Mouse (Mus musculus): ENCODE results near the gene Gxylt1. TPM values are rescaled to one million over a fixed set of nuclear protein-coding genes. Genes with fewer than 3 reads are reported as not detected.

Gene Gxylt1
- polyA plus RNA-seq, 1 experiment from 2014 or later: 14.5 TPM

DNA sequence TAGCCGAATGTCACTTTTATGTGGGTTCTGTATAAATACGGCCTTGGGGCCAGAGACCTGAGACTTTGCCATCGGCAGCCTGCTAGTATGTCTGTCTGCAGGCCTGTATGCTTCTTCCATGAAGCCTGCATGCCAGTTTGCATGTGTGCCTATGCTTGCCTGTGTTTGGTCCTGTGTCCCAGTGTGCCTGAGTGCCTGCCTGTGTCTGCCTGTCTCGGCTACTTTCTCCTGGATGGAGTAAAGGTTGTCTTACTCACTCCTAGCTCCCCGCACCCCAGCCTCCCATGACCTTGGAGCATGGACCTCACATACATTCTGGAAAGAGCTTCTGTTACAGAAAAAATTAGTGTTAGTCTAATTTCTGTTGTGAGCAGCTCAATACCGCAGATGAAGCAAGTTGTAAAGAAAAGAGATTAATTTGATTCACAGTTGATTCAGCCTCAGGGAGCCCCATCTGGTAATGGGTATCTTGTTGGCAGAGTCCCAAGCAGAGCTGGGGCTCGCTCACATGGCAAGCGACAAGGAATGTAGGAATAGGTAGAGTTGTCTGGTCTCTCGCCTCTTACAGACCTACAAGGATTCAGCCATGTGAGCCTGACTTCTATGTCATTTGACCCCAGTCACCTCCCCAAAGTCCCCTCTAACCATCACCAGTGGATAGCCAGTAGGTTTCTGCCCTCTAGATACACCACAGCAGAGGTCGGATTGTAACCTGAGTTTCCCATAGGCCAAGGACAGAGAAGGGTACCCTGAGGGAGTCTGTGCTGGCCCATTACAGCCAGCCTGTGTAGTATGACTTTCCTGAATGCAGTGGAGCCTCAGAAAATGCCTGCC is 47.8 kb downstream of the Gxylt1 start:
- Histone ChIP-seq H3K4me1 (replicated peaks; ENCODE audit: control insufficient read depth, insufficient read depth, low read length) (no peaks in the 10 kb centered on the region), H3K36me3 (ENCODE audit: control insufficient read depth, insufficient read depth, low read length) (no peaks in the 10 kb centered on the region), H3K27ac (ENCODE audit: low read depth) (no peak overlapping the region), H3K9me3 (ENCODE audit: control insufficient read depth, low read length) (no peaks in the 10 kb centered on the region), H3K27me3 (replicated peaks; ENCODE audit: control insufficient read depth, insufficient read depth, low read length) (no peaks in the 10 kb centered on the region), H3K4me2 (ENCODE audit: low read length) (no peak overlapping the region), H3K9ac (ENCODE audit: low read length) (no peak overlapping the region), H3K4me3 (ENCODE audit: low read depth, low read length) (no peak overlapping the region)
- ATAC-seq (replicated peaks; ENCODE audit: low FRiP score, low TSS enrichment, low read depth) (no peak), DNase-seq (ENCODE audit: low spot score) (no peak)
- 89% methylated on average over 10 of the region's 10 CpGs for WGBS

DNA sequence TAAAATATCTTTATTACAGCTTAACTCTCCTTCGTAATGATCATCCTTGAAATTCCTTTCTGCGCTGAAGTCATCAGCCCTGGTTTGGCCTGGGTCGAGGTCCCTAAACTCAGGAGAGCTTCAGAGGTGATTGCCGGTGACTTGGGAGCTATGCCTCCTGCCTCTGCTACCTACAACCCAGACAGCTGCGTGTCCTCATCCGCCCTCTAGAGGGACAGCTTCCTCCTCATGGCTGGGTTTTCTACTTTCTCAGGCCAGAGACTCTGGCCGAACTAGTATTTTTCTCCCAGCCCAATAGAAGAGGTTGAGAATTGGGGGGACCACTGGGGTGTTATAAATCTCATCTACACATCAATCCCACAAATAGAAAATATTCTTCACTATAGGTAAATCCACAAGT is 52.5 kb downstream of the Gxylt1 start:
- H3K9ac ChIP-seq (ENCODE audit: low read length): no peak overlapping the region
- no peaks in the 10 kb centered on the region for H3K36me3 ChIP-seq (ENCODE audit: control insufficient read depth, insufficient read depth, low read length)
- no peaks in the 10 kb centered on the region for H3K4me1 ChIP-seq (replicated peaks; ENCODE audit: control insufficient read depth, insufficient read depth, low read length)
- DNase-seq (ENCODE audit: low spot score): no peak
- H3K27me3 ChIP-seq (replicated peaks; ENCODE audit: control insufficient read depth, insufficient read depth, low read length): no peaks in the 10 kb centered on the region
- no peak for ATAC-seq (replicated peaks; ENCODE audit: low FRiP score, low TSS enrichment, low read depth)
- no peaks in the 10 kb centered on the region for H3K9me3 ChIP-seq (ENCODE audit: control insufficient read depth, low read length)
- 54% methylated on average over 7 of the region's 7 CpGs for WGBS
- H3K4me2 ChIP-seq (ENCODE audit: low read length): no peak overlapping the region
- no peak overlapping the region for H3K4me3 ChIP-seq (ENCODE audit: low read depth, low read length)
- H3K27ac ChIP-seq (ENCODE audit: low read depth): no peak overlapping the region

DNA sequence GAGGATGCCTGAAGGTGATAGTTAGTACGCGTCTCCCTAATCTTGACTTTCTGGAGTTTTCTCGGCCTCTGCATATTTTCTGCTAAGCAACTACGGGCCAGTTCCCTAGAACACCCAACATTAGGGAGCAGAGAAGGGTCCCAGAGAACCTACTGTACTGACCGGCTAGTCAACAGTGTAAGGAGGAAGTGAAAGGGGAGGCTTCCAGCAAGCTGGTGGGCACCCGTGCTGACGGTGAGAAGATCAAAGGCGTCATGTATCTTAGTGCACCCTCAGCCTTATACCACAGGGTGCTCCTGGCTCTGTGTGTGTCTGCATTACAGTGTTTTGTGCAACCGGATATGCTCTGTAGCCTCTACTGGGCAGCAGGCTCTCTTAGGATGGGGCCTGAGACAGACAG is 62.4 kb downstream of the Gxylt1 start:
- H3K4me1 ChIP-seq (replicated peaks; ENCODE audit: control insufficient read depth, insufficient read depth, low read length): no peaks in the 10 kb centered on the region
- DNase-seq (ENCODE audit: low spot score) (no peak), ATAC-seq (replicated peaks; ENCODE audit: low FRiP score, low TSS enrichment, low read depth) (no peak)
- H3K27me3 ChIP-seq (replicated peaks; ENCODE audit: control insufficient read depth, insufficient read depth, low read length): no peaks in the 10 kb centered on the region
- no peak overlapping the region for H3K4me3 ChIP-seq (ENCODE audit: low read depth, low read length)
- H3K27ac ChIP-seq (ENCODE audit: low read depth): no peak overlapping the region
- WGBS: 89% methylated on average over 9 of the region's 9 CpGs
- H3K9me3 ChIP-seq (ENCODE audit: control insufficient read depth, low read length): no peaks in the 10 kb centered on the region
- H3K9ac ChIP-seq (ENCODE audit: low read length): no peak overlapping the region
- H3K36me3 ChIP-seq (ENCODE audit: control insufficient read depth, insufficient read depth, low read length): no peaks in the 10 kb centered on the region
- no peak overlapping the region for H3K4me2 ChIP-seq (ENCODE audit: low read length)

DNA sequence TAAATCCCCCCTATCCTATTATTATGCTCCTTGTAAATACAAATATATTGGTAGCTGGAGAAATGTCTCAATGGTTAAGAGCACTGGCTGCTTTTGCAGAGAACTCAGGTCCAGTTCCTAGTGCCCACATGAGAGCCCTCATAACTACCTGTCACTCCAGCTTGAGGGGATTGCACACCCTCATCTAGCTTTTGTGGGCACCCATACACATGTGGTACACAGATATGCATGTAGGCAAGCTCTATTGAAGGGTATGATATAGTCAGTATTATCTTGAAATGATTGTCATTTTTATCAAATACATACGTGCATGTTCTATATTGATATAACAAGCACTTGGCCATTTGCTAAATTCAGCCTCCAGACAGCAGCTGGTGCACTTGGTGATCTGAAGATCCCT is 70.1 kb downstream of the Gxylt1 start:
- Histone ChIP-seq H3K4me3 (ENCODE audit: low read depth, low read length) (no peak overlapping the region), H3K4me1 (replicated peaks; ENCODE audit: control insufficient read depth, insufficient read depth, low read length) (no peaks in the 10 kb centered on the region), H3K9ac (ENCODE audit: low read length) (no peak overlapping the region), H3K27ac (ENCODE audit: low read depth) (no peak overlapping the region), H3K36me3 (ENCODE audit: control insufficient read depth, insufficient read depth, low read length) (no peaks in the 10 kb centered on the region), H3K4me2 (ENCODE audit: low read length) (no peak overlapping the region), H3K27me3 (replicated peaks; ENCODE audit: control insufficient read depth, insufficient read depth, low read length) (no peaks in the 10 kb centered on the region), H3K9me3 (ENCODE audit: control insufficient read depth, low read length) (no peaks in the 10 kb centered on the region)
- no peak for DNase-seq (ENCODE audit: low spot score)
- no peak for ATAC-seq (replicated peaks; ENCODE audit: low FRiP score, low TSS enrichment, low read depth)
- WGBS: 85% methylated on average over 1 of the region's 1 CpGs

DNA sequence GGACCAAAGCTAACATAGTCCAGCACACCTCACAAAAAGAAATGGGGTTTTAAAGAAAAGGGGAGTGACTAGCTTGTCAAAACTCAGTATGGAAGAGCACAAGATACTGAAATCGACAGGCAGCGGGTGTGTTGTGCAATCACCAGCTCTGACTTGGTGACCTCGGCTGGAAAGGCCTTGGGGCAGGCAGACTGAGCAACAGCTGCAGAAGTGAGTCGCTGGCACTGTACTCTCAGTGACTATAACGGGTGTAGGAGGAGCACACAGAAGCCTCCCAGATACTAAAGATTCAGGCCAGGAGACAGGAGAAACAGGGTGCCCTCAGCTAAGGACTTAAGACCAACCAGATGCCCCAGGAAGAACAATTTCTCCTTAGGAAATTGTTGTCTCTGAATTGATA is 73.0 kb downstream of the Gxylt1 start:
- Histone ChIP-seq H3K27ac (ENCODE audit: low read depth) (no peak overlapping the region), H3K4me2 (ENCODE audit: low read length) (no peak overlapping the region), H3K4me1 (replicated peaks; ENCODE audit: control insufficient read depth, insufficient read depth, low read length) (no peaks in the 10 kb centered on the region), H3K4me3 (ENCODE audit: low read depth, low read length) (no peak overlapping the region), H3K36me3 (ENCODE audit: control insufficient read depth, insufficient read depth, low read length) (no peaks in the 10 kb centered on the region), H3K9me3 (ENCODE audit: control insufficient read depth, low read length) (no peaks in the 10 kb centered on the region), H3K27me3 (replicated peaks; ENCODE audit: control insufficient read depth, insufficient read depth, low read length) (no peaks in the 10 kb centered on the region), H3K9ac (ENCODE audit: low read length) (no peak overlapping the region)
- WGBS: 78% methylated on average over 5 of the region's 5 CpGs
- DNase-seq (ENCODE audit: low spot score) (no peak), ATAC-seq (replicated peaks; ENCODE audit: low FRiP score, low TSS enrichment, low read depth) (no peak)

DNA sequence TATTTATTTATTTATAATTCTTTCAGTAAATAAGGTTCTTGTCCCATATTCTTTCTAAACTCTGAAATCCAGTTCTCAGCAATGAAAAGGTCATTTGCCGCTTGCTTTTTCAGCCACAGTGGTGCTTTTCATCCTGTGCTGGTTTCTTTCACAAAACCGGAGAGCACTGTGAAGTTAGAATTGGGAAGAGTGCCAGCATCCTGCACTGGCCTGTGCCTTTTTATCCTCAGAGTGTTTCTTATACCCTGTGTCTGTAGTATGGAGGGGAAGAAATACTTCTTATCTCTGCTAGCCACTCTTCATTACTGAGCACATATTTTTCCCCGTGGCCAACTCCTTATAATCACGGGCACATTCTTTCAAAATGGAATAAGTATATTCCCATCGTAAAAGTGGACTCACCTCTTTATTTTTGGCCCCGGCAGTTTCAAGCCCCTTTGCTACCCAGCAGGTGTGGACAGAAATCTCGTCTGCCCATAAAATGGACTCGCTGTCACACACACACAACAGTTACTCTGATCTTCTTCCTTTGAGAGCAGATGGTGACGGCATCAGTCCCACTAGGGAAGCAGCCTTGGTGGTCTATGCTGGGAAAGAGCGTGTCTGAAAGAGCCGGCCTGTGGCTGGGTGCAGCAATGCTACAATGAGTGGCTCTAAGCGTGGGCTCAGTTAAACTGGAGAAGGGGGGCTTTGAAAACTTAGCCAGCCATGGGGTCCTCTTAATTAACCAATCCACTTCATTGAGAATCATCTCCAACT is 83.4 kb downstream of the Gxylt1 start:
- Histone ChIP-seq H3K9ac (ENCODE audit: low read length) (no peak overlapping the region), H3K4me2 (ENCODE audit: low read length) (no peak overlapping the region), H3K4me1 (replicated peaks; ENCODE audit: control insufficient read depth, insufficient read depth, low read length) (no peaks in the 10 kb centered on the region), H3K9me3 (ENCODE audit: control insufficient read depth, low read length) (no peaks in the 10 kb centered on the region), H3K27me3 (replicated peaks; ENCODE audit: control insufficient read depth, insufficient read depth, low read length) (no peaks in the 10 kb centered on the region), H3K4me3 (ENCODE audit: low read depth, low read length) (no peak overlapping the region), H3K27ac (ENCODE audit: low read depth) (no peak overlapping the region), H3K36me3 (ENCODE audit: control insufficient read depth, insufficient read depth, low read length) (no peaks in the 10 kb centered on the region)
- ATAC-seq (replicated peaks; ENCODE audit: low FRiP score, low TSS enrichment, low read depth) (no peak), DNase-seq (ENCODE audit: low spot score) (peak; percentile 54)
- WGBS: 64% methylated on average over 12 of the region's 12 CpGs

Other genes starting within 250 kb of the Gxylt1 start
- gene Yaf2, start 61.8 kb upstream of the Gxylt1 start, polyA plus RNA-seq (2014; fragmentation: Nextera tagmentation; extraction: Ambion mirVana): 70.8 and 75.0 TPM in 2 replicates
- 115 and 121 TPM in 2 replicates for gene Zcrb1, start 123.2 kb upstream of the Gxylt1 start, polyA plus RNA-seq (2014; fragmentation: Nextera tagmentation; extraction: Ambion mirVana)
- 28.4 and 33.0 TPM in 2 replicates for gene Pphln1, start 123.2 kb upstream of the Gxylt1 start, polyA plus RNA-seq (2014; fragmentation: Nextera tagmentation; extraction: Ambion mirVana)